Mouse (Mus musculus) CD4-positive helper T cell, adult 2 months (primary cell): ENCODE data around the gene Ccl27b.
"Not testable (repeated sequence)": the region's sequence is repeated elsewhere in the genome, so short reads cannot be mapped to it uniquely, and the experiment has no call there.

Experiments used
- DNase-seq: peaks from one replicate; pipeline ENCODE4 v3.0.0-alpha.2; 2012; ENCODE audit warnings: low read depth, missing footprints, low spot score

Ccl27b gene

GRCm38 (mm10) chr4:42654951-42655350 is at the start of gene Ccl27b:
TSS of gene Ccl27b (plus strand) at chr4:42655251.
- DNase-seq, result not testable (repeated sequence)

GRCm38 (mm10) chr4:42611895-42612294 is 43.2 kb upstream of the Ccl27b start, which contains the start of gene Gm10591:
TSS of gene Gm10591 (plus strand) at chr4:42612195.
- not testable (repeated sequence) for DNase-seq

GRCm38 (mm10) chr4:42629419-42629818 is 25.6 kb upstream of the Ccl27b start, which contains the start of gene Gm2564:
TSS of gene Gm2564 (plus strand) at chr4:42629719.
- not testable (repeated sequence) for DNase-seq

GRCm38 (mm10) chr4:42661793-42662192 is 6.7 kb downstream of the Ccl27b start, which contains the start of gene Il11ra2:
TSS of gene Il11ra2 (minus strand) at chr4:42661893.
- not testable (repeated sequence) for DNase-seq

GRCm38 (mm10) chr4:42675415-42675814 is 20.4 kb downstream of the Ccl27b start:
- not testable (repeated sequence) for DNase-seq

- DNase-seq, result not testable (repeated sequence)
Measured at GRCm38 (mm10) chr4:42679365-42679764, 24.3 kb downstream of the Ccl27b start.

- DNase-seq, result not testable (repeated sequence)
Measured at GRCm38 (mm10) chr4:42680374-42681356, 25.6 kb downstream of the Ccl27b start.

- DNase-seq, result not testable (repeated sequence)
Measured at GRCm38 (mm10) chr4:42681473-42682182, 26.6 kb downstream of the Ccl27b start.

GRCm38 (mm10) chr4:42682183-42682524 is 27.1 kb downstream of the Ccl27b start:
- not testable (repeated sequence) for DNase-seq
